Mouse (Mus musculus) brain, embryonic 18.5 days (tissue): ENCODE results near the gene Atr.
"Not testable (repeated sequence)": the region's sequence is repeated elsewhere in the genome, so short reads cannot be mapped to it uniquely, and the experiment has no call there.

Experiments used
- DNase-seq: peaks from one replicate; pipeline ENCODE4 v3.0.0-alpha.2; 2012; ENCODE audit warnings: low read depth, low spot score

Atr gene

GRCm38 (mm10) chr9:95932855-95933254, 75.5 kb downstream of the Atr start:
- no peak for DNase-seq

DNA sequence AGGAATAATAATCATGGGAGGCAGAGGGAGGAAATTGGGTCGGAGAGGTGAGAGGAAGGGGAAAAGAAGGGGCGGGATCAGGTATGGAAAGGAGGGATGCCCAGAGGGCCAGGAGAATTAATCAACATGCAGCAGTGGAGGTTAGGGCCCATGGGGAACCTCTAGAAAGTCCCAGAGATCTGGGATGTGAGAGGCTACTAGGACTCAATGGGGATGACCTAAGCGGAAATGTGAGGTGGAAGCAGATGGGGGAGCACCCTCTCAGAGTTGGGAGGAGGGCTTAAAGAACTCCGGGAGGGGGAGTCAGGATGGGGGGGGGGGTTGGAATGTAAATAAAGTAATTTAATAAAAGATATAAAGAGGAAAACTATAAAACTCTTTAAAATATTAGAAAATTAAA, 96.3 kb downstream of the Atr start:
- DNase-seq: no peak

- DNase-seq: peak; percentile 57
Observed at GRCm38 (mm10) chr9:95954226-95954584, 96.8 kb downstream of the Atr start.

DNA sequence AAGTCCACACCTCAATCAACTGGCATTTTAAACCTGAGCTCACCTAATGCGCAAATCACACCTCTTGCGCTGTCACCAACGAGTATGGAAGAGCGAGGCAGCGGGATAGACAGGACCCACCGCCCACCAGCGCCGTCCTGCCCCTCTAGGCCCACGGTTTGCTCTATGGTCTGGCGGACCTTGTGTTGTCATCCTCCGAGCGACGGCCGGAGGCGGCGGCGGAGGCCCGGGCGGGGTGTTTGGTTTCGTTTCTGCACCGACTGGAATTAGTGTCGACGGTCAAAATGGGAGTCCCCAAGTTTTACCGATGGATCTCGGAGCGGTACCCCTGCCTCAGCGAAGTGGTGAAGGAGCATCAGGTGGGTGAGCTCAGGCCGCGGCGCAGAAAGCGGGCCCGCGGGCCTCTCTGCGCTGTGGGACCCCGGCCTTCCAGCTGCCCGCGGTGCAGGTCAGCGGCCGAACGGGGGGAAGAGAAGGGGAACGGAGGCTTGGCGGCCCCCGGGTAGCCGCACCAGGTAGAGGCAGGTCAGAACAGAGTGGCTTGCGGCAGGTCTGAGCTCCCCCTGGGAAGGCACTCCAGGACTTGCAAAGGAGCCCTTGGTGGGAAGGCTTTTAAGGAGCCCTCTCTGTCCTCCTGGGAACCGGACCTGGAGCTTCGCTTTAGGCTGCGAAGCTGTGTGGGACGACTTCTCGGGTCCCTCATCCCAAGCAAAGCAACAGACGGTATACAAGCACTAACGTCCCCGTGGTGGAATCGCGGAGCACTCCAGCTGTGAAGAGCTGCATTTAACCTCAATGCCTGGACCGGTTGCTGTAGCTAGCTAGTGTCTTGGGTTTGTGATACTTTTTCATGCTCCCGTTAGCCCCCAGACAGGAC, 97.4 kb downstream of the Atr start, which contains the start of gene Xrn1:
TSS of gene Xrn1 (plus strand) at position 176 of the 877 bp plus-strand sequence.
- peak; percentile 84 for DNase-seq

DNA sequence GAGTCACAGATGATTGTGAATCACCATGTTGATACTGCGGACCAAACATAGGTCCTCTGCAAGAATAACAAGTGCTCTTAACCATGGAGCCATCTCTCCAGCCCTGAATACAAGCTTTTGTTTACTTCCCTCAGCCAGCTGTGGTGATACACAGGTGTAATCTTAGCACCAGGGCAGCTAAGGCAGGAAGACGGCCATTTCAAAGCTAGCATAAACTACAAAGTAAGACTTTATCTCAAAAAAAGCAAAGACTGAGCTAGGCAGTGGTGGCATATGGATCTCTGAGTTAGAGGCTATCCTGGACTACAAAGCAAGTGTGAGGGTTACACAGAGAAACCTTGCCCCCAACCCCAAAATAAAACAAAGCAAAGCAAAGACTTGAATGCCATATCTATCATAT, 100.2 kb downstream of the Atr start:
- no peak for DNase-seq

- DNase-seq: no peak
Observed at GRCm38 (mm10) chr9:95958041-95958730, 100.8 kb downstream of the Atr start.

- DNase-seq: not testable (repeated sequence)
Observed at GRCm38 (mm10) chr9:95958731-95959105, 101.3 kb downstream of the Atr start.

DNA sequence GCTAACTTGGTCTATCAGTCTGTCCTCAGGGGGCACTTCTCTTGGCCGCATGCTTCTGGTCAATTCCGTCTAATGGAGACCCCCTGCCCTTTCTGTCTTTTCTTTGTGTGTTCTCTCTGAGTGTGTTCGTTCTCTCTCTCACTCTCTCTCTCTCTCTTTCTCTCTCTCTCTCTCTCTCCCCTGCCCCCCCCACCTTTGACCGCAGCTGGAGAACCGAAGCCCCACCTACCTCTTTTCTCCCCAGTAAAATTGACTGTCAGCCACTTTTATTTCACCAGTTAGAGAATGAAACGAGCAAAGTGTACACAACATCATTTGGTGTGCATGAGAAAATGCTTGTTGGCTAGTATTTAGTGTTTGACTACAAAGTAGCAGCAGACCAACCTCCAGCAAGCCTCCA, 101.8 kb downstream of the Atr start:
- DNase-seq: no peak

DNA sequence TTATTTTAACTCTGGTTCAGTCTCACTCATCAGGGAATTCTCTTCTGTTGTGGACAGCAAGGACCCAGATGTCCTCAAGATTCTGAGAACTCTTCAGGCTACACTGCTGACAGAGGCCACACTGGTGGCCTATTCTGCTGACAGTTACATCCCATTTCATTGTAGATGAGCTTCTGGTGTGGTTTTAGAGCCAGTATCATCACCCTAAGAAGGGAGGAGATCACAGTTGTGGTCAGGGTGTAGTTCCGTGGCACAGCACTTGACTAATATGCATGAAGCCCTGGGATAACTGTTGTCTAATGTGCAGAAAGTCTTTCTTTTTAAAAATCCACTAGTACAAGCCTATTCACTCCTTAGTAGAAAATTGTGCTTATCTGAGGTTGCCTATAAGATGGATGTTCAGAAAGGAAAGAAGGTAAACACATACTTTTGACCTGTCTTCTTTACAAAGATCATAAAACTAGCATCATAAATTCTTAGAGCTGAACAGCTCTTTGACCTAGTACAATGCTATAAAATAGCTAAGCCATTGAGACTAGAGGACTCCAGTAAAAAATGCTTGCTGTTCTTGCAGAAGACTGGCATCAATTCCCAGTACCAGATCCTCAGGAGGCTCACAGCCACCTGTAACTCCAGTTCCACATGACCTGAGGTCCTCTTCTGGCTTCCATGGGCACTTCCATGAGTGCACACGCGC, 102.5 kb downstream of the Atr start:
- DNase-seq: no peak

- DNase-seq: no peak
Observed at GRCm38 (mm10) chr9:95961058-95961457, 103.7 kb downstream of the Atr start.

GRCm38 (mm10) chr9:95964037-95964436, 106.6 kb downstream of the Atr start:
- no peak for DNase-seq

- DNase-seq: no peak
Observed at GRCm38 (mm10) chr9:95978279-95978678, 120.9 kb downstream of the Atr start.

- no peak for DNase-seq
Observed at GRCm38 (mm10) chr9:95979896-95980295, 122.5 kb downstream of the Atr start.

GRCm38 (mm10) chr9:95992255-95992654, 134.9 kb downstream of the Atr start:
- DNase-seq: no peak
